Comparison of ENCODE assay signal across 24 mouse cellular contexts in the genomic region with DNA sequence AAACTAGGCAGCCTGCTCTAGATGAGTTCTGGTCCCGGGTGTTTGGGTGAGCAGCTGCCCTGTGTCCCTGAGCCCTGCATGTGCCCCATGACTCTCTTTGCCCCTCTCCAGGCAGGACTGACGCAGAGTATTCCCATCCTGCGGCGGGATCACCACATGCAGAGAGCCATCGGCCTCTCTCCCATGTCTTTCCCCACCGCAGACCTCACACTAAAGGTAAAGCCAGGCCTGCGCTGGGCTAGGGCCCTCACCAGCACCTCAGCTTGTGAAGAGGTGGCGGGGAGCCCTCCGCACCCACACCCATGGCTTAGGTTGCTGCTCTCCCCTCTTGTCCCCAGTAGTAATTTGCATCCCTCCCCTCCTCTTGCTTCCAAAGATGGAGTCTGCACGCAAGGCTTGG.
"Had no signal": no experiment of that assay in that cellular context is flagged by ENCODE, and none has a peak within 500 bp of the region (broad histone marks: within the 10 kb centered on the region; RNA-seq: fewer than 3 reads in every experiment).

No protein-coding gene starts in this region.

- H3K4me3 ChIP-seq: heart, embryonic 10.5 days; heart, embryonic 12.5 days; hindbrain, embryonic 13.5 days; hindbrain, embryonic 15.5 days; kidney, embryonic 15.5 days; limb, embryonic 13.5 days; limb, embryonic 15.5 days; liver, embryonic 12.5 days had no signal

- H3K9ac ChIP-seq: heart, embryonic 12.5 days; hindbrain, embryonic 13.5 days; hindbrain, embryonic 15.5 days; kidney, embryonic 15.5 days; limb, embryonic 13.5 days; limb, embryonic 15.5 days; liver, embryonic 12.5 days; liver, embryonic 14.5 days had no signal

- H3K4me2 ChIP-seq: heart, embryonic 12.5 days; hindbrain, embryonic 13.5 days; hindbrain, embryonic 15.5 days; kidney, embryonic 15.5 days; limb, embryonic 13.5 days; limb, embryonic 15.5 days; liver, embryonic 12.5 days had no signal

- ATAC-seq: hindbrain, postnatal 0 days; intestine, embryonic 16.5 days; liver, embryonic 12.5 days had no signal

- H3K4me1 ChIP-seq: heart, embryonic 10.5 days; heart, embryonic 12.5 days; hindbrain, embryonic 13.5 days; hindbrain, embryonic 15.5 days; kidney, embryonic 15.5 days; limb, embryonic 13.5 days; limb, embryonic 15.5 days; liver, embryonic 12.5 days had no signal

- H3K27me3 ChIP-seq: heart, embryonic 12.5 days; hindbrain, embryonic 13.5 days; hindbrain, embryonic 15.5 days; kidney, embryonic 15.5 days; limb, embryonic 13.5 days; limb, embryonic 15.5 days; liver, embryonic 12.5 days had no signal

- H3K27ac ChIP-seq: heart, embryonic 10.5 days; hindbrain, embryonic 13.5 days; hindbrain, embryonic 15.5 days; hindbrain, postnatal 0 days; kidney, embryonic 15.5 days; kidney, postnatal 0 days; limb, embryonic 13.5 days; limb, embryonic 15.5 days; liver, embryonic 12.5 days; liver, embryonic 14.5 days had no signal

- DNase-seq: gastrocnemius, postnatal 10 days; gastrocnemius, postnatal 25 days; heart, adult 18-20 months; heart, postnatal 14 days; heart, postnatal 36 days; kidney, adult 11 months; kidney, adult 2 months; kidney, adult 9 months; kidney, postnatal 14 days; kidney, postnatal 36 days; layer of hippocampus, postnatal 36 days; left cerebral cortex, postnatal 4 days had no signal

- H3K9me3 ChIP-seq: heart, embryonic 10.5 days; heart, embryonic 12.5 days; hindbrain, embryonic 13.5 days; hindbrain, embryonic 15.5 days; kidney, embryonic 15.5 days; limb, embryonic 13.5 days; limb, embryonic 15.5 days; liver, embryonic 12.5 days had no signal
